Mouse (Mus musculus): ENCODE results near the gene Tmem126b. TPM values are rescaled to one million over a fixed set of nuclear protein-coding genes. Genes with fewer than 3 reads are reported as not detected.
A peak's percentile ranks its signal among the peaks of the same experiment; 100 is the strongest.

Tmem126b gene
- total RNA-seq, 2 experiments from 2014 or later, result 13.2 to 14.0 TPM

DNA sequence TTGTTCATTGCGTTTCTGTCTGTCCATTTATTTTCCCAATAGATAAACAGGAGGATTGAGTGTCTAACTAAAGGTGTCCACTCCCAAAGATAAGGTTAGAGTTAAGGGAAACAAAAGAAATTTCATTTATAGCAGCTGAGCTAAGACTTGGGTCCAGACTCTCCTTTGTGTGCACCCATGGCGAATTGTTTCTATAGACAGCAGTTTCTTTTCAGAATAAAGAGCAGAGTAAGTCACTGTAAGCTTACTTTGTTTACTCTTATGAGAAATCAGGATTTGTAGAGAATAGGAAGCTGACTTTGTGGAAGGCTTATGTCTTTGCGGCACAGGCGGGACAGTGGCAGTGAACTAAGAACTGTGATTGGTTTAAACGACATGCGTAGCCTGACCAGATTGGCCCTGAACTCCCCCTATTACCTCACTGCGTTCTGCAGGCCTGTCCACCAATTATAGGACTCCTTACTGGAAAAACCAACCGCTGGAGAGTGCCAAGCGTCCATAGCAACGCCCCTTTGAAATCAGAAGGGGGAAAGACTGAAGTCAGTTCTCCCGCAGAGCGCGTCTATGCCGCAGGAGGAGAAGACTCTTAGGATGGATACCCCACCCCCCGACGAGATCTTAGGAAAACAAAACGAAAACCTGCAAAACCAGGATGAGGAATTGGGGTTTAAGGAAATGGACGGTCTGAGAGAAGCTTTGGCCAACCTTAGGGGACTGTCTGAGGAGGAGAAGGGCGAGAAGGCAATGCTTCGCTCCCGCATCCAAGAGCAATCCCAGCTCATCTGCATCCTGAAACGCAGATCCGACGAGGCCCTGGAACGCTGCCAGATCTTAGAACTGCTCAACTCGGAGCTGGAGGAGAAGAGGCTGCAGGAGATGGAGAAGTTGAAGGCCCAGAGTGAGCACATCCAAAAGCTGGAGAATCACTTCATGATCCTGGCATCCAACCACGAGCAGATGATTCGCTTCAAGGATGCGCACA is 49.5 kb downstream of the Tmem126b start, which contains the start of gene Ccdc89:
TSS of gene Ccdc89 (plus strand) at position 558 of the 982 bp plus-strand sequence.
- DNase-seq, result peak; percentile 71

Other genes with a start within 250 kb of the Tmem126b start
- gene Ccdc83, start 210.2 kb downstream of the Tmem126b start, total RNA-seq (2021), result under 1 TPM; 0.61 to 0.87 TPM
- gene Sytl2, start 173.7 kb downstream of the Tmem126b start, total RNA-seq (2021), result 10 to 100 TPM; 75.0 to 91.4 TPM
- gene Ccdc89, start 49.4 kb downstream of the Tmem126b start, total RNA-seq (2021), result under 1 TPM in 1 of 2 experiments, not detected in 1; 0.11 TPM
- 10 to 100 TPM; 20.0 to 30.5 TPM for gene Crebzf, start 33.3 kb downstream of the Tmem126b start, total RNA-seq (2021)
- 10 to 100 TPM; 67.8 to 83.8 TPM for gene Tmem126a, start 18.8 kb downstream of the Tmem126b start, total RNA-seq (2021)
- 1 to 10 TPM; 1.8 to 3.4 TPM for gene Dlg2, start 671 bp upstream of the Tmem126b start, total RNA-seq (2021)

Measured in gastrocnemius, postnatal 10 days (tissue).